Mouse (Mus musculus) brain, embryonic 14.5 days (tissue): ENCODE data around the gene Tbck.

Experiments
- CTCF ChIP-seq: fragments of 200-500 bp; IDR thresholded peaks from 2 replicates; pipeline ENCODE4 v1.5.1; 2012; ENCODE audit warnings: inconsistent platforms, mild to moderate bottlenecking, moderate library complexity, borderline replicate concordance; ENCODE audit not compliant: insufficient read depth, insufficient read length; ENCODE audit errors: extremely low read depth
- POLR2A ChIP-seq: fragments of 200-500 bp; IDR thresholded peaks from 2 replicates; pipeline ENCODE4 v1.6.1; 2012; ENCODE audit warnings: mild to moderate bottlenecking, inconsistent platforms, borderline replicate concordance; ENCODE audit not compliant: poor library complexity, insufficient read depth, insufficient read length, severe bottlenecking; ENCODE audit errors: extremely low read depth

GRCm38 (mm10) chr3:132871318-132871904 lies 187.5 kb downstream of the Tbck start:
- no peak for TF ChIP-seq POLR2A
- no peak for TF ChIP-seq CTCF
